Mouse (Mus musculus): ENCODE results near the gene Gm609.
"Not testable (repeated sequence)": the region's sequence is repeated elsewhere in the genome, so short reads cannot be mapped to it uniquely, and the experiment has no call there.

Gm609 gene

GRCm38 (mm10) chr16:45492927-45493326, at the start of gene Gm609:
Gm609 (minus strand) TSS chr16:45492969.
- no peak for DNase-seq (ENCODE audit: low spot score)

- DNase-seq (ENCODE audit: low spot score), result no peak
These were observed 49.3 kb upstream of the Gm609 start for GRCm38 (mm10) chr16:45542108-45542507.

- not testable (repeated sequence) for DNase-seq (ENCODE audit: low spot score)
These were observed 45.6 kb upstream of the Gm609 start for GRCm38 (mm10) chr16:45538342-45538741.

- DNase-seq (ENCODE audit: low spot score), result no peak
These were observed 42.2 kb upstream of the Gm609 start, which contains the start of gene Slc9c1 for GRCm38 (mm10) chr16:45535009-45535408. Slc9c1 (plus strand) TSS chr16:45535309.

- no peak for DNase-seq (ENCODE audit: low spot score)
These were observed 39.2 kb upstream of the Gm609 start, which contains the start of gene Gm17783 for GRCm38 (mm10) chr16:45531950-45532349. Gm17783 (minus strand) TSS chr16:45532050.

GRCm38 (mm10) chr16:45525551-45525950, 32.8 kb upstream of the Gm609 start:
- no peak for DNase-seq (ENCODE audit: low spot score)

- DNase-seq (ENCODE audit: low spot score), result no peak
These were observed 2.6 kb upstream of the Gm609 start for GRCm38 (mm10) chr16:45495326-45495725.

GRCm38 (mm10) chr16:45476991-45477390, 15.8 kb downstream of the Gm609 start:
- no peak for DNase-seq (ENCODE audit: low spot score)

- DNase-seq (ENCODE audit: low spot score), result not testable (repeated sequence)
These were observed 20.9 kb downstream of the Gm609 start for GRCm38 (mm10) chr16:45471836-45472235.

- DNase-seq (ENCODE audit: low spot score), result no peak
These were observed 38.0 kb downstream of the Gm609 start for GRCm38 (mm10) chr16:45454762-45455161.

- DNase-seq (ENCODE audit: low spot score), result no peak
These were observed 55.5 kb downstream of the Gm609 start for GRCm38 (mm10) chr16:45437230-45437739.

GRCm38 (mm10) chr16:45435591-45435990, 57.2 kb downstream of the Gm609 start:
- DNase-seq (ENCODE audit: low spot score), result no peak

- no peak for DNase-seq (ENCODE audit: low spot score)
These were observed 65.1 kb downstream of the Gm609 start for GRCm38 (mm10) chr16:45427651-45428050.

- no peak for DNase-seq (ENCODE audit: low spot score)
These were observed 79.3 kb downstream of the Gm609 start for GRCm38 (mm10) chr16:45413497-45413896.

- DNase-seq (ENCODE audit: low spot score), result not testable (repeated sequence)
These were observed 83.7 kb downstream of the Gm609 start for GRCm38 (mm10) chr16:45409064-45409446.

GRCm38 (mm10) chr16:45408425-45409063, 84.2 kb downstream of the Gm609 start, which contains the start of gene Cd200:
Cd200 (minus strand) TSS chr16:45409053.
- peak; percentile 42 for DNase-seq (ENCODE audit: low spot score)

- no peak for DNase-seq (ENCODE audit: low spot score)
These were observed 84.9 kb downstream of the Gm609 start for GRCm38 (mm10) chr16:45407645-45408400.

GRCm38 (mm10) chr16:45407091-45407490, 85.7 kb downstream of the Gm609 start:
- DNase-seq (ENCODE audit: low spot score), result no peak

GRCm38 (mm10) chr16:45402951-45403350, 89.8 kb downstream of the Gm609 start:
- DNase-seq (ENCODE audit: low spot score), result no peak

- no peak for DNase-seq (ENCODE audit: low spot score)
These were observed 90.7 kb downstream of the Gm609 start for GRCm38 (mm10) chr16:45402036-45402435.

- no peak for DNase-seq (ENCODE audit: low spot score)
These were observed 92.7 kb downstream of the Gm609 start for GRCm38 (mm10) chr16:45399947-45400555.

- no peak for DNase-seq (ENCODE audit: low spot score)
These were observed 93.4 kb downstream of the Gm609 start for GRCm38 (mm10) chr16:45399411-45399810.

- no peak for DNase-seq (ENCODE audit: low spot score)
These were observed 95.3 kb downstream of the Gm609 start for GRCm38 (mm10) chr16:45397440-45397839.
